Mouse (Mus musculus) skeletal muscle tissue, adult 2 months (tissue): Measurements from ENCODE around the gene Sim1.

ENCODE experiments used
- DNase-seq: peaks from one replicate; pipeline ENCODE4 v3.0.0-alpha.2; 2012; ENCODE audit warnings: low read depth, low spot score

Gene Sim1

GRCm38 (mm10) chr10:50901601-50902475 is 7.3 kb downstream of the Sim1 start:
- no peak for DNase-seq

GRCm38 (mm10) chr10:50902741-50903715 is 8.5 kb downstream of the Sim1 start:
- no peak for DNase-seq

- DNase-seq: no peak
Measured at GRCm38 (mm10) chr10:50903846-50904763, 9.6 kb downstream of the Sim1 start.

- no peak for DNase-seq
Measured at GRCm38 (mm10) chr10:50904764-50905701, 10.5 kb downstream of the Sim1 start.

GRCm38 (mm10) chr10:50910400-50910799 is 15.8 kb downstream of the Sim1 start:
- no peak for DNase-seq

- DNase-seq: no peak
Measured at GRCm38 (mm10) chr10:50910861-50911410, 16.4 kb downstream of the Sim1 start.

- no peak for DNase-seq
Measured at GRCm38 (mm10) chr10:50915607-50916006, 21.1 kb downstream of the Sim1 start.

- no peak for DNase-seq
Measured at GRCm38 (mm10) chr10:50929281-50929680, 34.7 kb downstream of the Sim1 start.

- no peak for DNase-seq
Measured at GRCm38 (mm10) chr10:50935673-50936072, 41.1 kb downstream of the Sim1 start.

GRCm38 (mm10) chr10:50973625-50974024 is 79.1 kb downstream of the Sim1 start:
- DNase-seq: no peak

GRCm38 (mm10) chr10:50981849-50982248 is 87.3 kb downstream of the Sim1 start:
- no peak for DNase-seq

GRCm38 (mm10) chr10:50983620-50984019 is 89.1 kb downstream of the Sim1 start:
- no peak for DNase-seq

- no peak for DNase-seq
Measured at GRCm38 (mm10) chr10:51007798-51008197, 113.2 kb downstream of the Sim1 start.

- DNase-seq: no peak
Measured at GRCm38 (mm10) chr10:51011391-51012150, 117.0 kb downstream of the Sim1 start.

GRCm38 (mm10) chr10:51014901-51015300 is 120.3 kb downstream of the Sim1 start:
- DNase-seq: no peak

- no peak for DNase-seq
Measured at GRCm38 (mm10) chr10:51015362-51015761, 120.8 kb downstream of the Sim1 start.

GRCm38 (mm10) chr10:51023308-51024279 is 129.0 kb downstream of the Sim1 start:
- DNase-seq: no peak
